Mouse (Mus musculus) bone marrow macrophage, adult 2 months (primary cell): ENCODE results near the gene H1foo.

Experiments
- CTCF ChIP-seq: IDR thresholded peaks from 2 replicates; pipeline ENCODE4 v1.5.1; 2012; ENCODE audit warnings: low read depth, mild to moderate bottlenecking, low read length, moderate library complexity
- POLR2A ChIP-seq: IDR thresholded peaks from 2 replicates; pipeline ENCODE4 v1.6.1; 2012; ENCODE audit warnings: mild to moderate bottlenecking, low read depth, low read length, borderline replicate concordance

- no peak for TF ChIP-seq POLR2A
- TF ChIP-seq CTCF = no peak
Observed at GRCm38 (mm10) chr6:115955169-115955568, 10.4 kb downstream of the H1foo start.
